Mouse (Mus musculus) spleen, embryonic (tissue): Measurements from ENCODE around the gene Mdga2.

Experiments
- CTCF ChIA-PET: fragments of 350-600 bp; sonication (Branson Sonifier 250); formaldehyde crosslinking; loops from one replicate; lab custom pipeline; 2022; lab: Charles Lee

The Mdga2 gene

GRCm38 (mm10) chr12:67222221-67223025 lies at the start of gene Mdga2:
Mdga2 (minus strand) TSS chr12:67222549.
- CTCF ChIA-PET, result no interaction called here

DNA sequence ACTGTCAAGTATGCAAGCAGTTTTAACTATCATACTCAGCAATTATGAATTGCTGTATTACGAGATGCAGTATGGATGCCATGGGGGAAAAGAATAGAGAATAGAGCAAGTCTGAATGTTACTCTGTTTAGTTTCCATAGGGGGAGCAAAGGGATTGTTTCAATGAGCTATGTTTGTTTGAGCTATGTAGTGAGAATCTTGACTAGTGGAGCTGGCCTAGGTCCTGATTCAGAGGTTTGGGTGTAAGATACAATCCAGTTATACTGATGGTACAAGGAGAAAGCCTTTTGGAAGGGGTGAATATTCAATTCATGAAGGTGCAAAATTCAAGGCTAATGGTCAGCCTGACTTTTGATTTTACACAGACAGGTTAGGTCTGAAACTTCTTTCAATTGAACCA lies 45.1 kb upstream of the Mdga2 start:
- CTCF ChIA-PET, result no interaction called here

DNA sequence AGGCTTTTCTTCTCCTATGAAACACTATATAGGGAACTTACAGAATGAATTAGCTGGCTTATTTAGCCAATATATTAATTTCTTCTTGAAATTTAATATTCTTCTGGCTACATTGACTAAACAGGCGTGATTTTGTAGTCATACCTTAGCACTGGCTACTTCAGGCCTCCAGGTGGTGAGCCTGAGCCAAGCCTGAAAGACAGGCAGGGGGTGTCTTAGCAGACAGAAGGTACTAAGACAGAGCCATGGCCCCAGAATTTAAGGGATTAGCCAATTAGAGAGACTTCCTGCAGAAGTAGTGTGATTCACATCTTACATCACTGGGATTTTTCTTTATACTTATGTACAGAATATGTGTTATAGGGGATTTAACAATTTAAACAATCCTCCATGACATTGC lies 1.2 kb upstream of the Mdga2 start:
- CTCF ChIA-PET, result no interaction called here

GRCm38 (mm10) chr12:67221329-67222220 lies 774 bp downstream of the Mdga2 start:
- CTCF ChIA-PET, result no interaction called here

GRCm38 (mm10) chr12:67220641-67221231 lies 1.6 kb downstream of the Mdga2 start:
- CTCF ChIA-PET, result no interaction called here

GRCm38 (mm10) chr12:67220041-67220440 lies 2.3 kb downstream of the Mdga2 start:
- CTCF ChIA-PET, result interaction anchor here (0.7 kb wide), 1 partner anchor 972 kb away, joined by 5 read pairs; no protein-coding TSS in a partner anchor

GRCm38 (mm10) chr12:67219564-67219963 lies 2.8 kb downstream of the Mdga2 start:
- CTCF ChIA-PET, result interaction anchor here (0.7 kb wide), 1 partner anchor 971 kb away, joined by 5 read pairs; no protein-coding TSS in a partner anchor

DNA sequence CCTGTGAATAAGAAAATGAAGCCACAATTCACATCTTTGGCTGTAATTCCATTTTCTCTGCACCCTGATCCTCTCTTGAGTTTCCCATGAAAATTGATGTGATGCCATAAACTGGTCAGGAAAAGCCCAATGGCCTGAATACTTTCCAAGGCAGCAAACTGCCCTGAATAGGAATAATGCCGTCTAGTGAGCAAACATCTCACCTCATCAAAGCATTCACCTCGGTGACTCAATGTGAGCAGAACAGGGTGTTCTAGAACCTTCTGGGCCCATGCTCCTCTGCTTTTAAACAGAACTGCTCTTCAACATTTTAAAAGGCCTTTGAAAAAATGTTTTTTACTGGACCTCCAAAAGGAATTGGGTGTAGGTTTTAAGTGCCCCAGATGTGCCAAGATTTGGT lies 9.5 kb downstream of the Mdga2 start:
- CTCF ChIA-PET, result no interaction called here

DNA sequence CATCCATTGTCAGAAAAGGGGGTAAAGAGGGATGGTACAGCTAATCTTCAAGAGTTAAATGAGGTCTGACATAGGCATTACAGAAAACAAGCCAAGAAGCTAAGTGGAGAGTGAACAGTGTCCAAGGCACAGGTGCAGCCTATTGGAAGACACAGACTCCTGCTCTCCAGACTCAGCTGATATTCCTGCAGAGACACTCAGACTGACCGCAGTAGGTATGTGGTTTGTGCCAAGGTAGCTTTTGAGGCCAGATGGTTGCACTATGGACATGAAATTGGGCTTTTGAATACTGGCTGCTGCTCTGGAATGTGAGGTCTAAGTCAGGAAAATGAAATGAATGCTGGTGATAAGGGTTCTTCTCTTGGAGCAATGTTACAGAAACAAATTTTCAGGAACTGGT lies 44.2 kb downstream of the Mdga2 start:
- CTCF ChIA-PET, result no interaction called here

- CTCF ChIA-PET, result no interaction called here
Measured at GRCm38 (mm10) chr12:67156569-67157237, 65.6 kb downstream of the Mdga2 start.

GRCm38 (mm10) chr12:67153077-67153476 lies 69.3 kb downstream of the Mdga2 start:
- CTCF ChIA-PET, result no interaction called here

GRCm38 (mm10) chr12:67141605-67142004 lies 80.7 kb downstream of the Mdga2 start:
- CTCF ChIA-PET, result no interaction called here

DNA sequence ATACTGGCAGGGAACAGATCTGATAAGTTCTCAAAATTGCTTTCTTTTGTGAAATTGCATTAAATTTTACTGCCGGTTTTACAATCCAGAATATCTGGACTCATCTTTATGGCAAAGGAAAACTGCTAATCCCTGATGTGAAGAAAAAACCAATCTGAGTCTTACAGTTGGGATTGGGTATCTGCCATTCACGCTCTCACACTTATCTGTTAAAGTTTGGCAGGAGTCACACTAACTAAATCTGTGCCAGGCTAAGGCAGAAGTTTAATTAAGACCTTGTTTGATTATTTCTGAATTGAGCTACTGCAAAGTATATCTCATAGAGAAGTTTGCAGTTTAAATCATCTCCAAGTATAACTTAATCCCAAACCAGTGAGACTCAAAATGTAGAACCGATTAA lies 82.2 kb downstream of the Mdga2 start:
- CTCF ChIA-PET, result no interaction called here

DNA sequence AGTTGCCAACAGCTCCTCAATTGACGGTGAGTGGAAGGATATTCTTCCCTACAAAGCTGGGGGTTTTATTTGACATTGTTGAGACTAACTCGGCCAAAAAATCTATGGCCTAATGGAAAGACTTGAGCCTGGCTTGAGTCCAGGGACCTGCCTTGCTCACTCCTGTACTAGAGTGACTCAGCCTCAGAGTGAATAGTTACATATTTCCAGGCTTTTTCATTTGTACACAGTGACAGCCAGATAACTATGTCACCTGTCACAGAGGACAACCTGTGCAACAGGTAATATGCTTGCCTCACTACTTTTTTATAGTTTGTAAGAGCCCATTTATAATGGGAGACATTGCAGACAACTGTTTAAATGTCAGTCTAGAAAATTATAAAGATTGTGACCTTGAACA lies 94.9 kb downstream of the Mdga2 start:
- CTCF ChIA-PET, result no interaction called here

DNA sequence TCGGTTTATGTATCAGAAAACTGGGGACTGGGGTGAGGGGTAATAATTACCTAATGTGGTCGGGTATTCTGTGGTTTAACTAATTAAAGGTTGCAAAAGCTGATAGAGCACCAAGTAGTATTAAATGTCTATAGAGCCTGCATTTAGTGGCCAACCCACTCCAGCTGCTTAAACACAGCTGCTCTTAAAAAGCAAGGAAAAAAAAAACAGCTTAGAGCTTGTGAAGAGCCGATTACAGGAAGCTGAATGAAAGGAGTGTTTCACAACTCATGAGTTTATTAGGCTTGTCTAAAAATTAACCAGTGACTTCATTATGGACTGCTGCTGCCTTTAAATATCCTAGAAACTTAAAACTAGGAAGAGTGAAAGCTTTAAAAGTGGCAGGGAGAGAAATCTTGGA lies 98.5 kb downstream of the Mdga2 start:
- CTCF ChIA-PET, result no interaction called here

DNA sequence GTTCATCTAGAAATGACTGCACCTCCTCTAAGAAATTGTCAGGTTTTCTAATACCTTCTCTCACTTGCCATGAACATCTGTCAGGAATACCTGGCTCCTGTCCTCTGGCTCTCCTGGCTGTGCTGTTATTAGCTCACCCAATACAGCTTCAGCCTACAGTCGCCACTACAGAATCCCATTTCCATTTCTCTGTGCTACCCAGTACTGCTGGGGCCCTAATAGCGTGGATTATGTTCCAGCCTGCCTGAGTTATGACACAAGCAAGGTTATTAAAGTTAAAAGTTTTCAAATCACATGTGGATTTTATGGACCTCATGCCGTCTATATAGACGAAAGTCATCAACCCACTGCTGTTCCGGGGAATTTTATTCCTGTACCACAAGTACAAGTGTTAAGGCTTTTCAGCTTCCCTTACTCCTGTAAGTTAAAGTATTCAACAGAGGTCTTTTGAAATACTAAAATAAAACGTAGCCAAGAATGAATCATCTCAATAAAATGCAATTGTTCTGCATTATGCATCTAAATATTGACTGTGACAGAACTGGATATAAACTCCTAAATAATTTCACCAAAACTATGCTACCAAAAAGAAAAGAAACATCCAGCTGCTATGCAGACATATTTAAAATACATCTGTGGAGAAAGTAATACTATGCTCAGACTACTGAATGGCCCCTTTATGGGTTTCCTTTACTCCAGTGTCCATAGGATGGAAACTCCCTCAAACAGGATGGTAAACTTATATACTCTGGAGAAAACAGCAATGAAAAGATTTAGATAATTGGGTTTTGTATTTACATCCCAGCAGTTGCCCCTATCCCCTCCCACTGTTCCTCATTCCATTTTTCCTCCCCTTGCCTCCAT lies 103.5 kb downstream of the Mdga2 start:
- CTCF ChIA-PET, result no interaction called here

GRCm38 (mm10) chr12:67104171-67104570 lies 118.2 kb downstream of the Mdga2 start:
- CTCF ChIA-PET, result interaction anchor here (0.6 kb wide), 1 partner anchor 150 kb away, joined by 3 read pairs; no protein-coding TSS in a partner anchor

GRCm38 (mm10) chr12:67094414-67094813 lies 127.9 kb downstream of the Mdga2 start:
- CTCF ChIA-PET, result no interaction called here

DNA sequence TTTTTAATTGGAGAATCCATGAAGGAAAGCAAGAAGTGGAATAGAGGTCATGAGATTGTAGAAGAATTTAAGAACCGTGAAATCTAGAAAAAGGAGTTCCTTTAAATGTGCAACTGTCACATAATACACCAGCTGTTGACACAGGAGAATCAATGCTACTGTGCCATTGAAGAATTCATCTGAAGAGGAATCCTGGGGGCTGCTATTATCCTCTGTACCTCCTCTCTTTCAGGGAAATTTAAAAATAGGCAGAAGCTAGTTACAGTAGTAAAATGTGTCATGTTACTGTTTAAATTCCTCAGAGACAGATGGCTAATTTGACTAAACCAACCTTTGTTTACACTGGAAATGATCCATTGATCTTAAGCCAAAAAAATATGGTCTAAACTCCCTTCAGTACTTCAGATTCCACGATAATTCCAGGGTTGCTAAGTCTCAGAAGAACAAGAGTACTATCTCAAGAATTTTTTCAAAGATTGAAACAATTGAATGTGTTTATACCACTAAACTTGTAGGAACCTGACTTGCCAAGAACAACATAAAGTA lies 131.9 kb downstream of the Mdga2 start:
- CTCF ChIA-PET, result no interaction called here
